Mouse (Mus musculus): ENCODE results near the gene Lpgat1. TPM values are rescaled to one million over a fixed set of nuclear protein-coding genes. Genes with fewer than 3 reads are reported as not detected.

Lpgat1 gene
- total RNA-seq (2021), result 10 to 100 TPM; 41.2 to 48.3 TPM
- long read RNA-seq, experiment 1, full-length matches to known transcripts, result 5 of 19 reads
- long read RNA-seq, experiment 1, partial matches to known transcripts, result 1 of 19 reads
- long read RNA-seq, experiment 1, other reads (novel, unspliced or antisense), result 13 of 19 reads
- long read RNA-seq, experiment 2, full-length matches to known transcripts, result 7 of 16 reads
- long read RNA-seq, experiment 2, partial matches to known transcripts, result 1 of 16 reads
- long read RNA-seq, experiment 2, other reads (novel, unspliced or antisense), result 8 of 16 reads

- DNase-seq (ENCODE audit: low spot score in 2 of 2), result peak; percentile 66 to 79
Observed at GRCm38 (mm10) chr1:191717601-191718498, at the start of gene Lpgat1. TSS of gene Lpgat1 (plus strand) at chr1:191717834.

DNA sequence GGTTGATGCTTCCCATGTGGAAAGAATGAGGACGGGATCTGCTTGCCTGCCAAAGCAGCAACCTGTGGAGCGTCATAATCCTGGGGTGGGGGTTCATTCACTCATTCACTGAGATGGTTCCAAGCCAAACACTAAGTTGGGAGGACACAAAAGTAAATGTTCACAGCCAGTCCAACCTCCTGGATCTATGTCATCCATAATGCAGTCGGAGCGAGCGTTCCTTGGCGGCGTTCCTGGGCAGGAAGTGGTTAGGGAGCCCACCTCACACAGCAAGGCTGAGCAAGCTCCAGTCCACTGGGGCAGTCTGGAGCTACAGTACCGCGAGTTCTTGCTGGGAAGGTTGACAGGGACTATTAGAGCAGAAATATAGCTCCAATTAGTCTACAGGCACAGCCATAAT is 49.6 kb upstream of the Lpgat1 start:
- no peak for DNase-seq (ENCODE audit: low spot score in 2 of 2)

- DNase-seq (ENCODE audit: low spot score in 2 of 2), result no peak
Observed at GRCm38 (mm10) chr1:191674071-191674470, 43.6 kb upstream of the Lpgat1 start.

DNA sequence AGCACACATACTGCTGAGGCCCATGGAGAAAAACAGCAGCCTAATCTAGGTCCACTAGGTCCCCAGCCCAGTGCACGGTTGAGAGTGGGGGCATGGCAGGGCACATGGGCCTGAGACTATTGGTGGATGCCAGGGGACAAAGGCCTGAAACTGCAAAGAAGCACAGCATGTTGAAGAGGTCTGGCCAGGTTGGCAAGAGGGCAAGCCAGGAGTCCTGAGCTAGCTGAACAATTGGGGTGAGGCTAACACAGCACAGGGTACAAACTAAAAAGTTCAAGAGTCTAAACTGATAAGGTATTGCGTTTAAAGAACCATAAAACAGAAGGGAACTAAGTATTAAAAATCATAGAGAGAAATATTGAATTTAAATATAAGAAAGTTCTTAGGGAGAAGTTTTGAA is 36.0 kb upstream of the Lpgat1 start:
- DNase-seq (ENCODE audit: low spot score in 2 of 2), result no peak

DNA sequence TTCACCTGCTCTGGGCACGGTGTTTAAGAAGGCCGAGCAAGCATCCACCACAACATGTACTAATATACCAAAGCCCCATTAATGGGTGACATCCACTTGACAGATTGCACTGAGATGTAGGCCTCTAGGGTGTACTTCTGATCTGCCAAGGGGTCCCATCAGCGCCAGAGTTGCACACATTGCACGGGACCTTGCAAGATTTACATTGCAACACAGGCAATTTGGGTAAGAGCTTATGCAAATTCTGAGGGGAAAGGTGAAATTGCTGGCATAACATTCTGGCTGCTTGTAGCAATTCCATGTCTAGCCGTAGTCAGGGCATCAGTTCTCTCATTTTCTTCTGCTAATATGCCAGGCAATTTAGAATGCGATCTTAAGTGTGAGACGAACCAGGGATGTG is 30.1 kb upstream of the Lpgat1 start:
- no peak for DNase-seq (ENCODE audit: low spot score in 2 of 2)

GRCm38 (mm10) chr1:191693231-191693630 is 24.4 kb upstream of the Lpgat1 start:
- DNase-seq (ENCODE audit: low spot score in 2 of 2), result no peak

GRCm38 (mm10) chr1:191698253-191698795 is 19.3 kb upstream of the Lpgat1 start:
- DNase-seq (ENCODE audit: low spot score in 2 of 2), result no peak

- no peak for DNase-seq (ENCODE audit: low spot score in 2 of 2)
Observed at GRCm38 (mm10) chr1:191704535-191704934, 13.1 kb upstream of the Lpgat1 start.

DNA sequence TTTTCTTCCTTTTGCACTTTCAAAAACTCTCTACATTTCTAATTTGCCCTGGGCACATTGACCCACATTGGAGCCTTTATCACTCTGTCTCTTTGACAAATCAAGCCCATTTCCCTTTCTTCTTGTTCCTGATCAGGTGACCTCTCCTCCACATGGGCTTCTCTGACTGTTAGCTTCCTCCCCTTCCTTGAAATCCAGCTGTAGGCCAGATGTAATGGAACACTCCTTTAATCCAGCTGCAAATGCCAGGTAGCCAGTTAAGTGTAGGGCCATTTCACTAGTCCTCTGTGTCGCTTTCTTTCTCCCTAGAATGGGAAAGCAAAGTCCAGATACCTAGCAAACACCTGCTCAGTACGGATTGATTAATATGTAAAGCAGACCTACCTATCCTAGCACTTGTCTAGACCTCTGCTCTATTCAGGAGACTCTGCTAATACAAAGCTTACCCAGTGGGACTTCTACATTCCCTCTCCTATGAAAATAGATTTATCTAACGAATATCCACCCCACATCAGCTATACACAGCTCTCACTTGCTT is 11.0 kb upstream of the Lpgat1 start:
- no peak for DNase-seq (ENCODE audit: low spot score in 2 of 2)

GRCm38 (mm10) chr1:191709811-191710210 is 7.8 kb upstream of the Lpgat1 start:
- DNase-seq (ENCODE audit: low spot score in 2 of 2), result no peak

GRCm38 (mm10) chr1:191712224-191712838 is 5.3 kb upstream of the Lpgat1 start:
- no peak for DNase-seq (ENCODE audit: low spot score in 2 of 2)

GRCm38 (mm10) chr1:191713813-191714212 is 3.8 kb upstream of the Lpgat1 start:
- DNase-seq (ENCODE audit: low spot score in 2 of 2), result no peak

- DNase-seq (ENCODE audit: low spot score in 2 of 2), result no peak
Observed at GRCm38 (mm10) chr1:191715150-191715549, 2.5 kb upstream of the Lpgat1 start.

DNA sequence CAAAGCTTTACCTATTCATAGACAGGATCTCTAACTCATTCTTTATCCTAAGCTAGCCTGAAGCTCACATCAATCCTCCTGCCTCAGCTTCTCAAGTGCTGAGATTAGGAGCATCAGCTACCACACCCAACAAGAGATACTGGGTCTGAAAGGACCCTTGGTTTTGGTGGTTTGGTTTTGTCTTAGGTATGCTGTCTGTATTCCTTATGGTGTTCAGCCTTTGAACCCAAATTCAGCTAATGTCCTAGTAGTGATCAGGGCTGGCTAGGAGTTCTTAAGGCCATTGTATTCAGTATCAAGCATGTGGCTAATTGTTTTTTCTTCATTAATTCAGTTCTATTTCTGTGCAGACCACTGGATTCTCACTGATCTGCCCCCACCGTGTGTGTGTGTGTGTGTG is 493 bp upstream of the Lpgat1 start:
- DNase-seq (ENCODE audit: low spot score in 2 of 2), result no peak

DNA sequence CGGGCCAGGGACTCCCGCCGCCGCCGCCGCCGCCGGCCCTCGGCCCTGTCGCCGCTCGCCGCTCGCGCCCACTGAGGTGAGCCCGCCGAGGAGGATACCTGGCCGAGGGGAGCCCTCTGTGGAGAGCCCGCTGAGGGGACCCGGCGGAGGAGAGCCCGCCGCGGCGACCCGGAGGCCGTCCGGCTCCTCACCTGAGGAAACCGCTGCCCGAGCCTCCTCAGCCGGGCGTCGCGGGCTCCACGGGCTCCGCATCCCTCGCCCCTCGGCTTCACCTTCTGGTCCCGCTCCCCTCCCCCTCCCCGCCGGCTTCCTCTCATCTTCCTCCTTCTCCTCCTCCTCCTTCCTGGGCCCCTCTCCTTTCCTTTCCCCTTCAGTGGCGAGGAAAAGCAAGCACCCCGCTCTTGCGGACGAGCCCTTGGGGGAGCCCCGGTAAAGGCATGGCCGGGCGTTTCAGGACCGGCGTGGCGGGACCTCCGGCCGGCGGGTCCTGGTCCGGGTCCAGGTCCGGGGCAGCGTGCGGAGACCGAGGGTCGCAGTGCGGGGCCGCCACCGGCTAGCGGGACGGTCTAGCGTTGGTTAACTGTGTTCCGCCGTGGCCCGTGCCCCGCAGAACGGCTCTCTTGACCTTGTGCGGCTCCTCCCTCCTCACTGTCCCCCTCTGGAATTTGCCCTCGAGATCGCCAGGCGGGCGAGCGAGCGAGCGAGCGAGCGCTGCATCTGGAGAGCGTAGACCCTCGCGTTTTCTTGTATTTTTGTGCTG is 1.1 kb downstream of the Lpgat1 start:
- DNase-seq (ENCODE audit: low spot score in 2 of 2), result peak; percentile 32 to 51

GRCm38 (mm10) chr1:191719326-191719725 is 1.7 kb downstream of the Lpgat1 start:
- no peak for DNase-seq (ENCODE audit: low spot score in 2 of 2)

DNA sequence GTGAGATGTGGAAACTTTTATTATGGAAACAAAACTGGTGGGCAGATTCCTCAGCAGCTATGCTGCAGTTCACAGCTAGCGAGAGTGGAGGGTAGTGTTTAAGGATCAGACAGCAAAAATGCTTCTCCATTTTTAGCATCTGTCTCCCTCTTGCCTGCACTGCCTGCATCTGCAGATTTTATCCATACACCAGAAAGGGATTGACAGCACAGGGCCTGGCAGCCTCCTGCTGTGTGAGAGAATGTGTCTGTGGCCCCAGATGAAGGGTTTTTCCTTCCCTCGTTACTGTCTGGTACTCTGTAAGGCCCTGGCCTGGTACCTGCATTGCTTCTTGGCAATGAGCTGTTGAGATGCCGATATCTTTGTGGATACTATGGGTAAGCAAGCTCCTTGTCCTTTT is 2.8 kb downstream of the Lpgat1 start:
- DNase-seq (ENCODE audit: low spot score in 2 of 2), result no peak

- no peak for DNase-seq (ENCODE audit: low spot score in 2 of 2)
Observed at GRCm38 (mm10) chr1:191722706-191723105, 5.1 kb downstream of the Lpgat1 start.

- no peak for DNase-seq (ENCODE audit: low spot score in 2 of 2)
Observed at GRCm38 (mm10) chr1:191723675-191724074, 6.0 kb downstream of the Lpgat1 start.

GRCm38 (mm10) chr1:191724385-191725061 is 6.9 kb downstream of the Lpgat1 start:
- DNase-seq (ENCODE audit: low spot score in 2 of 2), result no peak

All from gastrocnemius, postnatal 4 days (tissue).